Mouse (Mus musculus) cerebellum, postnatal 36 days (tissue): ENCODE data around the gene Cyp2j8.
A peak's percentile ranks its signal among the peaks of the same experiment; 100 is the strongest.
"Not testable (repeated sequence)": the region's sequence is repeated elsewhere in the genome, so short reads cannot be mapped to it uniquely, and the experiment has no call there.

Experiments used
- DNase-seq, 2 experiments: peaks; one replicate each; pipeline ENCODE4 v3.0.0; 2021 to 2022; ENCODE audit warnings: mixed read lengths in 2 of 2

Gene Cyp2j8

DNA sequence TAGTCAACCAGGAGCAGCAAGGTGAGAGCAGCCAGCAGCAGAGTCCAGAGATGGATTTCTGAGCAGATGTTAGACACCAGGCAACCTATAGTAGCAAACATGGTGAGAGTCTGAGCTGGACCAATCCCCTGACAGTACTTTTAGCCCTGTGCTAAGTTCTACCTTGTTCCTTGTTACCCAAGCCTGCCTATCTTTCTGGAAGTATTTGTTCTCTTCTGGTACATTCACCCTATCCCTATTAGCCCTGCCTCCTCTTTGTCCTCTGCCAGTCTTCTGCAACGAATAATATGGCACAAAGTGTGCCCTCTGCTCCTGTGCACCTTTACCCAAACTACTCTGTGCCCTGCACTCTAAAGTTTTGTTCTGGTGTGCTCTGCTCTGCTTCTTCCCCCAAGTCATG lies at the start of gene Cyp2j8:
TSS of gene Cyp2j8 (minus strand) at position 101 of the 400 bp plus-strand sequence.
- DNase-seq: no peak

DNA sequence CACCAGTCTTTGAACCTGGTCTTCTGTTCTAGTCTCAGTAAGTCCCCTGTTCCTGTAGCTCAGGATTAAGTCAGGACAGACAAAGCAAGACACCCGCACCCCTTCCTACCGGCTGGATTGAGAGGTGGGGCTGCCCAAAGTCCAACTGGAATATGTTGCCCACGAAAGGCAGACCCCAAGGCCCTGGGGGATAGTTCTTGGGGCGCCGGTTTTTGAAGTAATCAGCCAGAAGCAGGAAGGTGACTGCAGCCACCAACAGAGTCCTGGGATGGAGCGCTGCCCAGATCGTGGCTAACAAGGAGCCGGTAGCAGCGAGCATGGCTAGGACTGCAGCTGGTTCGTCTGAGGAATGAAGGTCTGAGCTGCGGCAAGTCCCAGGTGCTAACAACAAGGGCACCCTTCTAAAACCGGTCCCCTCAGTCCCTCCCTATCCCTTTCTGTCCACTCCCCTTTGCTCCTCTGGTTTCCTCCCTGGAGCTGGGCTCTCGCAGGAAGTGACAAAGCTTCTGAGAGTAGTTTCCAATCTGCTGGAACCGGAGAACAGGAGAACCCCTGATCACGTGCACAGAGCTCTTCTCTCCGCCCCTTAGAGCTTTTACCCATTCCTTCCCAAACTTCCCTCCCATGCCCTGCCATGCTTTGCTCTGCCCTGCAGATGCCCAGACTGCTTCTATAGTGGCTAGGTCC lies 46.1 kb upstream of the Cyp2j8 start, which contains the start of gene Cyp2j6:
TSS of gene Cyp2j6 (minus strand) at position 529 of the 687 bp plus-strand sequence.
- DNase-seq: peak; percentile 11 to 19

DNA sequence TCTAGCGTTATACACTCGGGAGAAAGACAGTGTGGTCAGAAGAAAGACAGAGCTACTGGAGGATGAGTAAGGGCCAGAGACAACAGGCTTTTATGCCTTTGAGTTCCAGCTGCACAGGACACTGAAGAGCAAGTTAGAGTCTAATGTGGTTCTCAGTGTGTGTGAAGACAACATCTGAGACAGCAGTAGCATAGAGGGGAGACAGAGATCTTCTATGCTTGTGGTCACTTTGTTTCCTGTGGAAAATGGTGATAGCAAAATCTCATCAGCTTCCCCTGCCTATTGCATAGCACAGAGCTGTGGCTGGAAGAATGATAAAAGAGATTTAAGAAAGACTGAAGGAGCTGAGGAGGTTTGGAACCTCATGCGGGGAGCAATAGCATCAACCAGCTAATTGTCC lies 44.4 kb upstream of the Cyp2j8 start:
- DNase-seq: no peak

DNA sequence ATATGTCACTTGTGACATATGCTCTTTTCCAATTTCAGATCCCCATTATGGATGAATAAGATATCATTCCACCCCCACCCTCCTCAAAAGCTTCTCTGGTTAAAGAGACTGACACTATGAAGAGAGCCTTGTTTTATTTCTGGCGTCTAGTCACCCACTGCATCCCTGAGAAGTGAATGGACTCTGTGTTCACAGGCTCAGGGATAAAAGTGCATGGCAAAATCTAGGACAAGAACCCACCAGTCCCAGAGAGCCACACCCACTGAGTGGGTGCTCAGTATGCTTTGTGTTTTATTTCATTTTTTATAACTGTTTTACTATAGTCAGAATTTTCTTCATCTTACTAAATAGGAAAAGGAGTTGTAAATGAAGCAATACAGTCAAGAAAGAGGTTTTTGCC lies 38.8 kb upstream of the Cyp2j8 start:
- DNase-seq: no peak

DNA sequence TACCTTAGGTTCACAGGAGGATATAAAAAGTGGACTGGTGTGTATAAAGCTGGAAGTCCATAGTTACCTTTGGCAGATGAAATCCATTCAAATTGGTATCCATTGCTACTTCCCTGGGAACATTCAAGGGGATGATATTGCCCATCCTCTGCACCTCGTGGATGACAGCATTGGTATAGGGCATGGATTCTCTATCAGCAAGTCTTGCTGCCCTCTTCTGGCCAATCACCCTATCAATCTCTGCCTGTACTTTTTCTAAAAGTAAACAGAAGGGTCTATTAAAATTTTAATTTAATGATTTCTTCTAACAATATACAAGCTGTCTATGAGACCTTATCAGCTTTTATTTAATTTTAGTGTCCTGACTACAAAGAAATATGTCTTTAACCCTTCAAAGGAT lies 18.6 kb upstream of the Cyp2j8 start:
- no peak for DNase-seq

DNA sequence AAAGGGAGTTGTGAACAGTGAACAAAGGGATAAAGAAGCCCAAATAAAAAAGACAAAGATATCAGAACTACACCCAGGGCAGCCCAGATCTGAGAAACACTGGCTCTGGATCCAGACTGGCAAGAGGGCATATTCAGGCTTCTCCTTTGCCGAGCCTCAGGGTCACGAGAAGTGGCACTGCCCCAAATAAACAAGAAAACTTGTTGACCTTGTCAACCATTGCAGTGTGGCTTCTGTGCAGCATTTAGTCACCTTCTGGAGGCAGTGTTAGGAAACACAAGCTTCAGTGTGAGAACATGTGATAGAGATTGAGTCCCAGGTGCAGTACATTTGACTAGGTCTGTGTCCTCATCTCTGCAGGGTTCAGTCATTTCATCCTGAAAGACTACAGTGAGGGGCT lies 15.1 kb upstream of the Cyp2j8 start:
- DNase-seq: no peak

DNA sequence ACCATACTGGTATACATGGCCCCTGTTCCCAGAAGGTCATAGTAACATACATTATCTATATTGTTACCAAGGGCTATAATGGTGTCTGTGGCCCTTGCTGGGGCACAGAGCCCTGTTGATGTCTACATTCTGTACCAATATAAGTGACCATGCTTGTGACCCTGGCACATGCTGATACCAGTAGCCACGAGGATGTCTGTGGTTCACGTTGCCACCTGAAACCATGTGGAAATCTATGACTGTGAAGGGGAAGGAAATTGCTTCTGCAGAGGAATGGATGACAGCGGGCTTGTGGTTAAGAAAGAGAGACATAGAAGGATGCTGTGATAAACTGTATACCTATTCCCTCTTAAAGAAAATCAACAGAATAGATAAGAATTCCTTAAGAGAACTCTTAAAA lies 2.9 kb upstream of the Cyp2j8 start:
- no peak for DNase-seq

DNA sequence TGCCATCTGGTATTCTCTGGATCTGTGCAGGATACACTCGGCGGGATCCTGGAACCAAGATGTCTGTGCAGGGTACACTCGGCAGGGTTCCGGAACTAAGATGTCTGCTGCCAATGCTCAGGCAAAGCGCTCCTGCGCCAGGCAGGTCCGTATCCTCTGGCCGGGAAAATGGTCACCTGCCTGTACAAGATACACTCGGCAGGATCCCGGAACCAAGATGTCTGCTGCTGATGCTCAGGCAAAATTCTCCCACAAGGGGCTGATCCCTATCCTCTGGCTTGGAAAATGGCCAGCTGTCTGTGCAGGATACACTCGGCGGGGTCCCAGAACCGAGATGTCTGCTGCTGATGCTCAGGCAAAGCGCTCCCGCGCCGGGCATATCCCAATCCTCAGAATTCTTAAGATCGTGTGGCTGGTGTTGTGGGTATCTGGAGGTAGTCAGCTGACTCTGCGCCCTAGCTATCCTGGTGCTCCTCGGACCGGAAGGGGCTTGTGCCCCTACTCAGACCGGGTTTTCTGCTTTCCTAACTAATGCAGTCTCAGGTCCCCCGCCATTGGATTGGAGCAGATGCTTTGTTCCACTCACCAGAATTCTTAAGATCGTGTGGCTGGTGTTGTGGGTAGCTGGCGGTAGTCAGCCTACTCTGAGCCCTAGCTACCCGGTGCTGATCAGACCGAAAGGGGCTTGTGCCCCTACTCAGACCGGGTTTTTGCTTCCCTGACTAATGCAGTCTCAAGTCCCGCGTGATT lies 43.7 kb downstream of the Cyp2j8 start:
- not testable (repeated sequence) for DNase-seq
